Mouse (Mus musculus) T-helper 17 cell (primary cell): Measurements from ENCODE around the gene Fer1l4.

Experiments
- in situ Hi-C, 2 experiments: fragments of 300-600 bp; cut with MboI, MseI; formaldehyde crosslinking; loops; 1 replicate in 1 of 2; 2 replicates in 1 of 2; pipeline ENCODE4 v1.15.1; 2025; ENCODE audit warnings: high pct_unique_total_duplicates in 2 of 2

Fer1l4 gene

GRCm38 (mm10) chr2:156052816-156053215, at the start of gene Fer1l4:
Gene Fer1l4, minus strand, starts transcription at chr2:156052947.
- in situ Hi-C loops: no loop called here

- in situ Hi-C loops: no loop called here
Measured at GRCm38 (mm10) chr2:156091926-156092325, 39.2 kb upstream of the Fer1l4 start.

GRCm38 (mm10) chr2:156089799-156090198, 37.1 kb upstream of the Fer1l4 start:
- in situ Hi-C loops: no loop called here

GRCm38 (mm10) chr2:156087391-156088110, 34.8 kb upstream of the Fer1l4 start:
- in situ Hi-C loops: no loop called here

- in situ Hi-C loops: no loop called here
Measured at GRCm38 (mm10) chr2:156084541-156084940, 31.8 kb upstream of the Fer1l4 start.

- in situ Hi-C loops: no loop called here
Measured at GRCm38 (mm10) chr2:156080391-156080790, 27.6 kb upstream of the Fer1l4 start.

GRCm38 (mm10) chr2:156079674-156080073, 26.9 kb upstream of the Fer1l4 start:
- in situ Hi-C loops: no loop called here

- in situ Hi-C loops: no loop called here
Measured at GRCm38 (mm10) chr2:156079183-156079560, 26.4 kb upstream of the Fer1l4 start.

- in situ Hi-C loops: no loop called here
Measured at GRCm38 (mm10) chr2:156078421-156079182, 25.9 kb upstream of the Fer1l4 start.

- in situ Hi-C loops: no loop called here
Measured at GRCm38 (mm10) chr2:156077461-156077860, 24.7 kb upstream of the Fer1l4 start.

- in situ Hi-C loops: no loop called here
Measured at GRCm38 (mm10) chr2:156073725-156074124, 21.0 kb upstream of the Fer1l4 start.

GRCm38 (mm10) chr2:156071236-156071635, 18.5 kb upstream of the Fer1l4 start:
- in situ Hi-C loops: no loop called here

- in situ Hi-C loops: no loop called here
Measured at GRCm38 (mm10) chr2:156067916-156068315, 15.2 kb upstream of the Fer1l4 start.

GRCm38 (mm10) chr2:156066126-156066525, 13.4 kb upstream of the Fer1l4 start:
- in situ Hi-C loops: no loop called here

- in situ Hi-C loops: no loop called here
Measured at GRCm38 (mm10) chr2:156065099-156066041, 12.6 kb upstream of the Fer1l4 start, which contains the start of gene Spag4. Gene Spag4, plus strand, starts transcription at chr2:156065175.

- in situ Hi-C loops: loop anchor here (10.0 kb wide), 2 partner anchors 1027 to 1073 kb away; partner anchors contain the start of gene Soga1 (in 1 of the 2)
Measured at GRCm38 (mm10) chr2:156047929-156048328, 4.8 kb downstream of the Fer1l4 start.

- in situ Hi-C loops: loop anchor here (10.0 kb wide), 2 partner anchors 1032 to 1068 kb away; partner anchors contain the start of gene Soga1 (in 1 of the 2)
Measured at GRCm38 (mm10) chr2:156042903-156043302, 9.8 kb downstream of the Fer1l4 start.

GRCm38 (mm10) chr2:156039390-156039789, 13.4 kb downstream of the Fer1l4 start:
- in situ Hi-C loops: loop anchor here in 1 of 2 experiments (10.0 kb wide), 1 partner anchor 1405 kb away; no protein-coding TSS in a partner anchor

GRCm38 (mm10) chr2:156025482-156025881, 27.3 kb downstream of the Fer1l4 start:
- in situ Hi-C loops: no loop called here

GRCm38 (mm10) chr2:156021765-156022164, 31.0 kb downstream of the Fer1l4 start:
- in situ Hi-C loops: no loop called here

GRCm38 (mm10) chr2:156021219-156021618, 31.5 kb downstream of the Fer1l4 start:
- in situ Hi-C loops: no loop called here
